Mouse (Mus musculus) thymus, adult 18-20 months (tissue): Measurements from ENCODE around the gene BC028528.
"Not testable (repeated sequence)": the region's sequence is repeated elsewhere in the genome, so short reads cannot be mapped to it uniquely, and the experiment has no call there.

Experiments used
- DNase-seq, 2 experiments: peaks; one replicate each; pipeline ENCODE4 v3.0.0; 2022; ENCODE audit warnings: mixed read lengths in 2 of 2

Gene BC028528

DNA sequence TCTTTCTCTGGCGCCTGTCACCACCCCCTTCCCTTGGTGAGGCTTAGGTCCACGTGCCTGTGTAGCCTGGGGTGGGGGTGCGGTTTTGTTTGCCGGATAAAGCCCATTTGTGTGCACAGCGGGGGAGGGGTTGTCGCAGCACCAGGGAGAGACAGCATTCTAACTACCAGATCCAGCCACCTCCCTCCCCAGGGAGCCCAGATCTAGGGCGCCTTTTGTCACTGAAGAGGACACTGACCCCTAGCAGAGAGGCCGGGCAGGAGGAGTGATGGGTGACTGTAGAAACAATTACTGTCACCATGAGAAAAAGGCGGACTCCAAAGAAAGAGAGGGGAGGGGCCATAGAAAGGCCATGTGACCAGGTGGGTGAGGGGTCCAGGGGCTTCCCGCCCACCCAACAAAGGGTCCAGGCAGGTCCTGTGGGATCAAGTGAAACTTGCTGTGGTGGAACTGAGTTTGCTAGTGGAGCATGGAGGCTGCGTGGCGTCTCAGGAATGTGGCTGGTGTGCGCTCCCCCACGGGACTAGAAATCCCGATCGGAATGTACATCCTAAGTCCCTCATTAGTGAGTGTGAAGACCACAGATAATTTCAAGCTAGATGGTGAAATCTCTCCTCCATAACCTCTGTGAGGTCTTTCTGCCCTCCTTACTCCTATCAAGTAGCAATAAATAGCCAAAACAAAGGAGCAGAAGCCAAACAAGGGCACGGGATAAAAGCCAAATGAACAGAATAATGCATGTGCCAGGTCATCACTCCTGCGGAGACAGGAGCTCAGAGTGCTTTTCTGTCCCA, 13.5 kb upstream of the BC028528 start:
- DNase-seq: no peak

DNA sequence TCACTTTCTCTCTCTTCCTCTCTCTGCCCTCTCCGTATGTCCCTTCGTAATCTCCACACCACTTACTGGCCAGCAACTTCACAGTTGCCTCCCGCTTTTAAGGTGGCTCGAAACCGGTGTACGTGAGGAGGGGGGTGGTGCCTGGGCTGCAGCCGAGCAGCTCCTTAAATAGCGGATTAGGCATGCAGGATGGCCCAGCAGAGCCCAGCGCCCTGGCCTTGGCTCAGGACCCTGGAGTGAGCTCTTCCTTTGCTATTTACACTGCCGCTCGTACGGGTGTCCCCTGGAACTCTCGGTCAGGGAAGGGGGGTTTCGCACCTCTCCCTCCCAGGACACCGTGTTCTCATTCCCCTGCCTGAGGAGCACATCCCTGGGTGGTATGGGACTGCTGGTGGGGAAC, 12.8 kb upstream of the BC028528 start, which contains the start of gene Car14:
Car14 (minus strand) TSS at position 124 of the 400 bp plus-strand sequence.
- no peak for DNase-seq

DNA sequence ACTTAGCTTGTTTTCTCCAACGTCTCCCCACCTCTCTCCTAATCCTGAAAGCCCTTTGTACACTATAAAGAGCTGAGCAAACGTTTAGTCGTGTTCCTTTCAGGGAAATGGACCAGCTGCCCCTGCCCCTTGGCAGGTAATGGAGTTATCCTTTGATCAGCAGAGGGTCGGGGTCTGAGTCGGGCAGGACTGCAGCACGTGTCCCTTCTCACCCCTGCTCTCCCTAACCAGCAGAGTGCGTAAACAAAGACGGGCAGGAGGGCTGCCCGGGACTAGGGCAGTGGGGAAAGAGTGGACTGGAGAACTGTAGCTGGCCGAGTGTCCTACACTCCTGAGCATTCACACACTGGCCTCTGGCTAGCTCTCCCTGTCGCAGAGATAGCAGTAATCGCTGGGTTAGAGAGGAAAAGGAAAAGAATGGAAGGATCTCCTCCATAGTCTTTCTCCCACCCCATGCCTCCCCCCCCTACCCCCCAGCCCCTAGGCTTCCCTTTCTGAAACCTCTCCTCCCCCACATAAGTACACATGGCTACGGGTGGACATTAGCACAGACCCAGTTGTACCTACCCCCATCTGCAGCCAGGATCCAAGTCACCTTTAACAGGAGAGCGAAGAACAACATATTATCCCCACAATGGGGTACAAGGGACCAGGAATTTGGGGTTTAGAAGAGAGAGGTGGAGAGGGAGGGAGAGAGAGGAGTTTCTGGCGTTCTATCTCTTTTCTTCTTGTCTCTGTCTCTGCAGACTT, 12.1 kb upstream of the BC028528 start:
- no peak for DNase-seq

DNA sequence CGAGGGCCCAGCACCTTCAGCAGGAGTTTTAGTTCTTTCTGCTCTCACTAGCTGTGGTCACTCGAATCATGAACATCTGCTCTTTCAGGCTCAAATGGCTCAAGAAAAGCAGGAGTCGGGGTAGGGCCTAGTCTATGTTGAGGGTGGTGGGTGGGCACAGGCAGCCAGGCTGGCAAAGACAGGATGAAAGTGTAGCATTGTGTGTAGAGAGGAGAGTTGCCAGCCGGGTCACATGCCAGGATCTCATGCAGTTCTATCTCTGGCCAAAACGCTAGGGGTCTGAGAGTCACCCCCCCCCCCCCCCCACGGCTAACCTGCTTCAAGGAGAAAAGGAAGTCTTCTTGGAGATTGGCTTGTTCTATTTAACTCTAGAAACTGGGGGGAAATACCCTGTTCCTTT, 10.8 kb upstream of the BC028528 start:
- DNase-seq: no peak

DNA sequence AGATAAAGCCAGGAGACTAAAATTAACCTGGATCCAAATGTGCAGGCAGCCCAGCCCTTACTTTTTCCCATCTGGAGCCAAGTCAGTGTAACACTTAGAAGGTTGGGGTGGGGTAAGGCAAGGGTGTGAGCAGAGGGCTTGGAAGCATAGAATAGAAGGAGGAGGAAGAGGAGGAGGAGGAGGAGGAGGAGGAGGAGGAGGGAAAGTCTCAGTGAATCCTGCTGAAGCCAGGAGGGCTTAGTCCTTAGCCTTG, 10.5 kb upstream of the BC028528 start:
- no peak for DNase-seq

DNA sequence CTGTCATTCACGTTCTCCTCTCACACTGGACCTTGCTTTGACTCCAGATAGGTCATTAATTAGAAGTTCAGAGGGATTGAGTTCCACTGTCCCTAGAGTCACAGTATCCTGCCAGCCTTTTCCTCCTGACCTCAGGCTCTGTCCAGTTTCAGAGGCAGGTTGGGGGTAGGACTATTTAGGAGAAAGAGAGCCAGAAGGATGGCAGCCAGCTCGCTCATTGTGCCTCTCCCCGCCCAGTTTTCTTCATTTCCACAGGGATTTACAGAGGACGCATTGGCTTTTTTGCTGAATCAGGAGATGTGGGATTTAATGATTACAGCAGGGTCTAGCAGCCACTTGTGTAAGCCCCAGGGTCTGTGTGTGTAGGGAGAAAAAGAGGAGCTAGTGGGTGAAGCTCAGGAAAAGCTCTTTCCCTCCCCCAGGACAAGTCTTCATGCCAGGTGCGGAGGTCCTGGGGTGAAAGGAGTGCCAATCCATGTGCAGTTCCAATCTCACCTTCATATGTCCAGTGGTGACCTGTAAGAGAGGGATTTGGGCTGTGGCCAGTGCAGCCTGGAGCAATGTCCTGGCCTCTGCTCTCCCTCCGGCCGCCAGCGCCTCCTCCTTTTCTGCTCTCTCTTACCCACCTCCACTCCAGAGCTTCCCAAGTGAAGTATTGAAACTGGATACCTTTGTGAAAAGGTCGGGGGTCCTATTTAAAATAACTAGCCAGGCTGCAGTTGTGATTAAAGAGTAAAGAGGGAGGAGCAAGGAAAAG, 10.0 kb upstream of the BC028528 start:
- DNase-seq: no peak

DNA sequence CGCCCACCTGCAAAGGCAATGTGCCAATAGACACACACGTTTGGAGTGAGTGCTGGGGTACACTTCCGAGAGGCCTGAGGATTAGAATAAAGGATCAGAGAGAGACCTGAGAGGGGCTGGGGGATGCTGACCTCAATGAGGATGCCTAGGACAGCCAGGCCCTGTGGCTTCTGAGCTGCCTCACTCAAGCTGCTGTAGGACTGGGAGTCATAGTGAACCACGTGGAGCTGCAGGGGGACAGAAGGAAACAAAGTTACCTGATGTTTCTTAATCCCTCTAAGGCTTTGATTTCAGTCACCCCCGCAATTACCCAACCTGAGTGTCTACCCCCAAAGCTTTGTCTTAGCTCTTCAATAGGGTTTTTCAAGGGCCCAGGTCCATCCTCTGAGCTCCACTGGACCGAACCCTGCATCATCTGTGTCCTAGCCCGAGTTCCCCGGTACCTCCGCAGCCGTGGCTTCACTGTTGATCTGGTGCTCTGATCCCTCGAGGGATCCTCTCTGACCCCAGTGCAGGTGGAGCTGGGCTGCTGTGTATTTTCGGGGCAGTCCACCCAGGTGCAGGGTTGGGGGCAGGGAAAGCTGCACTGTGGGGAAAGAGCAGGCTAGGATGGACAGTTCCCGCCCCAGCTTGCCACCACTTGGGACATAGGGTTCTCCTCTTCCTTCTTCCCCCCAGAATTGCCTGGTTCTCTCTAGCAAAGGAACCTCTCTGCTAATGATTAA, 8.2 kb upstream of the BC028528 start:
- DNase-seq: no peak

DNA sequence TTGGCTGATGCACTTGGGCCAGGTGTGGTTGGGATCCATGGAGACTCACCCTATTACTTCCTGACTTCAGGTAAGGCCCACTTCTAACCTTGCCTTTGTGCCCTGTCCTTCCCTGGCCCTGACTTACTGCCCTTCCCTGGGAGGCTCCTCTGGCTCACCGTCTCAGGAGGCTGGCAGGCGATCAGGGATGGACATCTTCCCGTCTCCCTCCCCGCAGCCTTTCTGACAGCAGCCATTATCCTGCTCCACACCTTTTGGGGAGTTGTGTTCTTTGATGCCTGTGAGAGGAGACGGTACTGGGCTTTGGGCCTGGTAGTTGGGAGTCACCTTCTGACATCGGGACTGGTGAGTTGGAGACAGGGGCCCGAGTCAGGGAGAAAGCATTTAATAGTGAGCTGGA, 3.7 kb upstream of the BC028528 start:
- not testable (repeated sequence) for DNase-seq

DNA sequence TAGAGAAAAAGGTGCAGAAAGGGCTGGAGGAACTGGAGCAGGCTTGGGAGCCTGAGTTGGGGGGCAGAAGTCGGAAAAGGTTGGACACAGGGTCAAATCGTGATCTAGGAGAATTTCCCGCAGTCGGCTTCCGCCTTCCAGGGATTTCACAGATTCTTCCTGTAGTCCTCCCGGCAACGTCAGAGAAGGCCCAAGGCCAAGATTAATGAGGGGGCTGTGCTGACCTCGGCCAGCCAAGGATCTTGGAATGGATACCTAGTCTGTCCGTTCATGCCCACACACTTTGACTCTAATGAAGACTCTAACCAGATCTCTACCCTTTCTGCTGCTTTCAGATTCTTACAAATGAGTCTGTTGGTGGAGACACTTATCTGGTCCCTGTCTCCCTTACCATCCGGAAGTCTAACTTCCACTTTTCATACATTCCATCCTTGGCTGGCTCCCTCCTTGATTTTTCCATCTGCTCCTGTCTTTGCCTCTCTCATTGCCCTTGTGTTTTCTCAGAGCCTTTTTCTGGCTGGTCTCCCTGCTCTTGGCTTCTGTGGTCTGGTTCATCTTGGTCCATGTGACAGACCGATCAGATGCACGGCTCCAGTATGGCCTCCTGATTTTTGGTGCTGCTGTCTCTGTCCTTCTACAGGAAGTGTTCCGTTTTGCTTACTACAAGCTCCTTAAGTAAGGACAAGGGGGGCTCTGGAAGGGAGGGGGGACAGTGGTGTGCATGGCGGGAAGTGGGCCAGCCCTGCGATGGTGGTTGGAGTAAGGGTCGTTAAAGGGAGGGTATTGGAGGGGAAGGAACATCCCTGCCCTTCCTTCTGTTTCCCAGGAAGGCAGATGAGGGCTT, 2.7 kb upstream of the BC028528 start:
- DNase-seq: peak in 1 of 2 experiments; percentile 48

- DNase-seq: peak; percentile 94 to 97
These were observed 2.0 kb upstream of the BC028528 start, which contains the start of gene Aph1a for GRCm38 (mm10) chr3:95893606-95894316. Aph1a (plus strand) TSS chr3:95893969.

- DNase-seq: no peak
These were observed 1.3 kb upstream of the BC028528 start for GRCm38 (mm10) chr3:95893126-95893525.

DNA sequence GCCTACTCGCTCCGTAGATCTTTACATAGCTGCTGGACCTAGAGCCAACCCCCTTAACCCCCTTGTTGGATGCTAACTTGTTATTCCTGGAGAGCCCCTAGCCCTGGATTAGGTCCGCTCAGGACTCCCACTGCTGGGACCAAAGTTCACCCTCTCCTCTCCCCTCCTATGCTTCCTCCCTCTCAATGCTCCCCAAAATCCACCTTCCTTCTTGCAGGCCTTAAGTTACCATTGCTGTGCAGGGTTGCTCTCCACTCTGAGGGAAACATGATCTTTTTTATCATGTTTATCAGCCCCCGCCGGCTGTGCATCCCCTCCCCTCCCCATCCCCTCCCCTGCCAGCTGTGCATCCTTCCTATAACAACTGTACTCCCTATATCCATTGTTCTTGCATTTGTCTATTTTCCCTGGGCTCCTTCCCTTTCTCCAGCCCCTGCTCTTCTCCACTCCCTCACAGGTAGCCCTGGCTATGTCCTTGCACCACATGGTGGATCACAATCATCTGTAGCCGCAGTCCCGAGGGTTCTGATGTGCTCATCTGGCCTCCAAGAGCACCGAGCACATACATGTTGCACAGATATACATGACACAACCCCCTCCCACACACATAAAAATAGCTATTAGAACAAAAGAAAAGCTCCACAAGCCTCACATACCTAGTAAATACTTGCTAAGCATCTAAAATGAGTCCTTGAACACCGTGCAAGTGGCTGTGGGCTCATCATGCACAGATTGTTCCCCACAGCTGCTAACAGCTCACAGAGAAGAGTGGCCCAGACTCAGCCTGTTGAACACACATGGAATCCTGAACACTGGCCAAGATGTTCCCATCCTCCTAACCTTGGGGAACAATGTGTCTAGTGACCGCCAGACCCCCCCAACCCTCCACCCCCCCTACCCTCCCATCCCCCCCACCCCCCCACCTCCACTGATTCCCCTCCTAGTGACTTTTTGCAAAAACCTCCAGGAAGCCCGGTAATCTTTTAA, 554 bp upstream of the BC028528 start:
- DNase-seq: no peak

DNA sequence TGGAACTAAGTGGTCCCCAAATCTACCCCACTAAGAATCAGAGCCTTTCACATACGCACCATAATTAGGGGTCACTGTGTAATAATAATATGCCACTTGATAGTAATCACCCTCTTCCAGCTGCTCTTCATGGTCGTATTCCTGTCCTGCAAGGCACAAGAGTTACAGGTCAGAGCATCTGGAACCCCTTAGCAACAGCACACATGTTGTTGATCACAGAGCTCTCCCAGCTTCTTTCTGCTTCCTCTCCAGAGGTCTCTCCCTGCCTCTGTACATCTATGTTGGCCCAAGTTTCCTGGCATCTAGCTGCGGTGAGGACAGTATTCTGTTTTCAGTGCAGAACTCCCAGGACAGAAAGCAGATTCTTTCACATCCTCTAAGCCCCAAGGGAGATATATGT, 2.1 kb downstream of the BC028528 start:
- DNase-seq: no peak

GRCm38 (mm10) chr3:95887596-95887995, 4.2 kb downstream of the BC028528 start:
- no peak for DNase-seq

DNA sequence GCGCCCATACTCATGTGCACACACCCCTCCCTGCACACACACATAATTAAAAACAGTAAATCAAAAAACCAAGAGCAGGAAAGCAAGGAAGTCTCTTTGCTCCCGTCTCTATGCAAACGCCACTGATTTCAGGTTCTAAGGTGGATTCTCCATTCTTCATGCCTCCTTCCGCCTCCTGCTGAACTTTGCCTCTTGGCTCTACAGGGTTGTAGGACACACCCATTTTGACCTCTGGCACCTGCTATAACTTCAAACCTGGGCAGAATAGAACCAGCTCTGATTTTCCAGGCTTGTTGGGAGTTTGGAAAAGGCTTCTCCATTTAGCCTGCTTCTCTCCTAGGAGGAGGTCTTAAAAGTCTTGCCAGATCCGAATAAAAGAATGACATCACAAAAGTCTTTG, 7.4 kb downstream of the BC028528 start:
- DNase-seq: no peak

DNA sequence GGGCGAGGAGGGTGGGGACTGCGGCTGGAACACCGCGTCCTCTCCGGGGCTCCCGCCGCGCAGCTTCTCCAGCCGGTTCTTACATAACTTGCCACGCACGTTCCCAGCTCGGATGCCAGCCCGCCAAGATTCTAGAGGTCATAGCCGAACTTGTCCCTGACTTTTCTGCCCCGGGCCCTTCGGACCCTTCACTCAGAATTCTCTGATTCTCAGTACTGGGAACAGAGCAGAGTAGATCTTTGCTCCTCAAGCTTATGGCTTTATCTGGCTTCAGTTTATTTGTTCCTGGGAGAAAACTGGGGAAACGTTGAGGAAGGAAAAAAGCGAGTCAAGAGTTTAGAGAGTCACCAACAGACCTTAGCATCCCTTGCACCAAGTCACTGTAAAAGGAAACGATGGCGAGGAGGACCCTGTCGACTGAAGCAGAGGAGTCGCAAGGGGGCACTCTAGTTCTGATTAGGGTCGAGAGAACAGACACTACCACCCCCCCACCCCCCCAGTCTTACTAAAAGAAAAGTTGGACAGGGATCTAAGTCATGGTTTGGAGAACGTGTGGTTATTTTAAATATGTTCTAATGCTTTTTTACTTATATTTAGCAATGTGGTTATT, 8.9 kb downstream of the BC028528 start:
- peak; percentile 44 to 61 for DNase-seq

- peak; percentile 87 to 91 for DNase-seq
These were observed 9.6 kb downstream of the BC028528 start, which contains the start of gene Ciart for GRCm38 (mm10) chr3:95881979-95882815. Ciart (minus strand) TSS chr3:95882251.

- DNase-seq: no peak
These were observed 12.7 kb downstream of the BC028528 start for GRCm38 (mm10) chr3:95879063-95879462.
